Mouse (Mus musculus): Measurements from ENCODE around the gene 1600014C23Rik.

1600014C23Rik gene

GRCm38 (mm10) chr17:45733735-45734301 is at the start of gene 1600014C23Rik:
TSS of gene 1600014C23Rik (minus strand) at chr17:45733844.
- no peak for DNase-seq (ENCODE audit: low read depth, low spot score)

- no peak for DNase-seq (ENCODE audit: low read depth, low spot score)
Measured at GRCm38 (mm10) chr17:45778446-45778845, 44.8 kb upstream of the 1600014C23Rik start.

- no peak for DNase-seq (ENCODE audit: low read depth, low spot score)
Measured at GRCm38 (mm10) chr17:45777431-45777830, 43.8 kb upstream of the 1600014C23Rik start.

GRCm38 (mm10) chr17:45776185-45776584 is 42.5 kb upstream of the 1600014C23Rik start:
- DNase-seq (ENCODE audit: low read depth, low spot score): no peak

GRCm38 (mm10) chr17:45775468-45775867 is 41.8 kb upstream of the 1600014C23Rik start:
- DNase-seq (ENCODE audit: low read depth, low spot score): no peak

GRCm38 (mm10) chr17:45772566-45772965 is 38.9 kb upstream of the 1600014C23Rik start:
- DNase-seq (ENCODE audit: low read depth, low spot score): no peak

GRCm38 (mm10) chr17:45772096-45772495 is 38.5 kb upstream of the 1600014C23Rik start:
- no peak for DNase-seq (ENCODE audit: low read depth, low spot score)

GRCm38 (mm10) chr17:45770441-45770840 is 36.8 kb upstream of the 1600014C23Rik start:
- no peak for DNase-seq (ENCODE audit: low read depth, low spot score)

GRCm38 (mm10) chr17:45769821-45770220 is 36.2 kb upstream of the 1600014C23Rik start:
- no peak for DNase-seq (ENCODE audit: low read depth, low spot score)

GRCm38 (mm10) chr17:45767536-45768146 is 34.0 kb upstream of the 1600014C23Rik start:
- no peak for DNase-seq (ENCODE audit: low read depth, low spot score)

- DNase-seq (ENCODE audit: low read depth, low spot score): peak; percentile 87
Measured at GRCm38 (mm10) chr17:45766735-45767535, 33.3 kb upstream of the 1600014C23Rik start.

GRCm38 (mm10) chr17:45765914-45766313 is 32.3 kb upstream of the 1600014C23Rik start:
- DNase-seq (ENCODE audit: low read depth, low spot score): no peak

- no peak for DNase-seq (ENCODE audit: low read depth, low spot score)
Measured at GRCm38 (mm10) chr17:45763188-45763587, 29.5 kb upstream of the 1600014C23Rik start.

GRCm38 (mm10) chr17:45761902-45762301 is 28.3 kb upstream of the 1600014C23Rik start:
- DNase-seq (ENCODE audit: low read depth, low spot score): no peak

GRCm38 (mm10) chr17:45760965-45761645 is 27.5 kb upstream of the 1600014C23Rik start:
- DNase-seq (ENCODE audit: low read depth, low spot score): no peak

GRCm38 (mm10) chr17:45759751-45760150 is 26.1 kb upstream of the 1600014C23Rik start:
- no peak for DNase-seq (ENCODE audit: low read depth, low spot score)

- DNase-seq (ENCODE audit: low read depth, low spot score): no peak
Measured at GRCm38 (mm10) chr17:45758808-45759207, 25.2 kb upstream of the 1600014C23Rik start.

- no peak for DNase-seq (ENCODE audit: low read depth, low spot score)
Measured at GRCm38 (mm10) chr17:45757932-45758331, 24.3 kb upstream of the 1600014C23Rik start.

- peak; percentile 76 for DNase-seq (ENCODE audit: low read depth, low spot score)
Measured at GRCm38 (mm10) chr17:45756831-45757230, 23.2 kb upstream of the 1600014C23Rik start.

- DNase-seq (ENCODE audit: low read depth, low spot score): no peak
Measured at GRCm38 (mm10) chr17:45756391-45756790, 22.7 kb upstream of the 1600014C23Rik start.

GRCm38 (mm10) chr17:45754186-45754862 is 20.7 kb upstream of the 1600014C23Rik start:
- no peak for DNase-seq (ENCODE audit: low read depth, low spot score)
